Mouse (Mus musculus) stomach, postnatal 0 days (tissue): ENCODE measurements around the gene Tyw5. TPM values are rescaled to one million over a fixed set of nuclear protein-coding genes. Genes with fewer than 3 reads are reported as not detected.
A peak's percentile ranks its signal among the peaks of the same experiment; 100 is the strongest.

ENCODE experiments used
- ATAC-seq: fragments of 200-750 bp; cut with Nextera tagmentation; 2 replicates; pipeline ENCODE4 v1.8.0; 2017; ENCODE audit not compliant: low FRiP score, low TSS enrichment
- DNase-seq: peaks from one replicate; pipeline ENCODE4 v3.0.0-alpha.2; 2016; ENCODE audit warnings: low spot score
- H3K27ac ChIP-seq: fragments of 300-500 bp; sonication (generic); replicated peaks from 2 replicates; pipeline ENCODE4 v1.5.1; 2014; ENCODE audit warnings: mild to moderate bottlenecking, control low read depth
- H3K27me3 ChIP-seq: fragments of 300-500 bp; sonication (generic); 2 replicates; pipeline ENCODE4 v1.6.1; 2014; ENCODE audit warnings: low read length; ENCODE audit not compliant: control insufficient read depth, insufficient read depth
- H3K36me3 ChIP-seq: fragments of 300-500 bp; sonication (generic); 2 replicates; pipeline ENCODE4 v1.6.1; 2014; ENCODE audit warnings: low read length, mixed read lengths; ENCODE audit not compliant: control insufficient read depth, insufficient read depth
- H3K4me1 ChIP-seq: fragments of 300-500 bp; sonication (generic); replicated peaks from 2 replicates; pipeline ENCODE4 v1.6.1; 2014; ENCODE audit warnings: antibody characterized with exemption; ENCODE audit not compliant: control insufficient read depth, insufficient read depth
- H3K4me2 ChIP-seq: fragments of 300-500 bp; sonication (generic); replicated peaks from 2 replicates; pipeline ENCODE4 v1.6.1; 2014; ENCODE audit warnings: low read depth, mild to moderate bottlenecking, control low read depth, moderate library complexity
- H3K4me3 ChIP-seq: fragments of 300-500 bp; sonication (generic); 2 replicates; pipeline ENCODE4 v1.5.1; 2014; ENCODE audit warnings: low read depth, low read length, control low read depth
- H3K9ac ChIP-seq: fragments of 300-500 bp; sonication (generic); 2 replicates; pipeline ENCODE4 v1.6.1; 2014; ENCODE audit warnings: mild to moderate bottlenecking, low read length, control low read depth, mixed read lengths
- H3K9me3 ChIP-seq: fragments of 300-500 bp; sonication (generic); 2 replicates; pipeline ENCODE4 v1.6.1; 2016; ENCODE audit warnings: low read length; ENCODE audit not compliant: control insufficient read depth
- CTCF ChIP-seq: IDR thresholded peaks from 2 replicates; pipeline ENCODE4 v1.5.1; 2016; ENCODE audit warnings: antibody characterized with exemption, low read depth, mild to moderate bottlenecking, moderate library complexity
- EP300 ChIP-seq: optimal IDR thresholded peaks from 2 replicates; pipeline ENCODE3; 2016; ENCODE audit warnings: antibody characterized with exemption
- WGBS: fragments of 180-500 bp; shearing (Covaris S2); extraction: QIAGEN DNeasy Blood & Tissue Kit; methylation state at CpG from one replicate; pipeline ENCODE4 v1.1.7; 2014; 5-methylcytosine and 5-hydroxymethylcytosine counted together
- polyA plus RNA-seq: library from polyadenylated mRNA; unstranded; fragments of >200 nt; fragmentation: Nextera tagmentation; extraction: Ambion mirVana; gene quantifications from 2 replicates; pipeline ENCODE4 v1.2.1, GENCODE M21; 2015

The Tyw5 gene
- polyA plus RNA-seq, 1 experiment from 2014 or later = 17.3 TPM

DNA sequence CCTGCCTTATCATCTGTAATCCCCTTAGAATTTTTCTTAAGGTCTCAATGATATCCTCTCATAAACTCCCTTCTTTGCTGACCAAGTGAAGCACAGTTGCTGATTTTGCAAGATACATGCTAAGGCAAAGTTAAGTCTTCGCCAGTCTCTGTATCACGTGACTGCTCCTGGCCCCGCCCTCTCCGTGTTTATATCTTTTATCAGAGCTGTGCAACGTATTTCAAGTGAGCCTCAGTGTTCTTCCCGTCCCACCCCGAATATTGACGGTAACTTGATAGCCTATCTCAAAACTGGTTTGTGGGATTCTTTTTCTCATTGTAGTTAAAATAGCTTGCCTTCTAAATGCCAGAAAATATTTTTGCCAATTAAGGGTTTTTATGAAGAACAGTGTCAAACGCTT lies 29.5 kb upstream of the Tyw5 start:
- Histone ChIP-seq H3K4me2 (peak overlapping the region; percentile 42), H3K9ac (peak overlapping the region; percentile 4; the same call in 1 of the 2 replicates), H3K4me3 (peak overlapping the region; percentile 13), H3K27me3 (no peaks in the 10 kb centered on the region), H3K36me3 (no peaks in the 10 kb centered on the region), H3K27ac (peak overlapping the region; percentile 53; the same call in 1 of the 2 replicates), H3K9me3 (no peaks in the 10 kb centered on the region), H3K4me1 (no peaks in the 10 kb centered on the region)
- WGBS = 16% methylated on average over 9 of the region's 9 CpGs
- peak; percentile 63 for DNase-seq
- peak; percentile 69; the same call in 1 of the 2 replicates for ATAC-seq
- no peak for TF ChIP-seq CTCF
- TF ChIP-seq EP300 = no peak

DNA sequence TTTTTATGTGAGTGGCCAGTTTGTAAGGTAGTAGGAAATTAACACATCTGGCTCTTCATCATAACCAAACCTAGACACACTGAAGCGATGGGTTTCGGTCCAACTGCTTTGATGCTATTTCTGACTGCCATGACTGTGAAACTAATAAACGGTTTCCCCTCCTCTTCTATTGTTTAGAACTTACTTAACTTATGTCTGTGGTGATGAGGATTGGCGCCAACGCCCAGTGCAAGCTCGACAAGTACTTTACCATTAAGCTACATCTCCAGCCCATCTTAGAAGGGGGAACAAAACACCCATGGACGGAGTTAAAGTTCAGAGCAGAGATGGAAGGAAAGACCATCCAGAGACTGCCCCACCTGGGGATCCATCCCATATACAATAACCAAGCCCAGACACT lies 26.2 kb upstream of the Tyw5 start:
- ATAC-seq (no peak), DNase-seq (no peak)
- Histone ChIP-seq H3K9ac (no peak overlapping the region), H3K27me3 (no peaks in the 10 kb centered on the region), H3K36me3 (no peaks in the 10 kb centered on the region), H3K4me2 (no peak overlapping the region), H3K9me3 (no peaks in the 10 kb centered on the region), H3K4me3 (no peak overlapping the region), H3K4me1 (no peaks in the 10 kb centered on the region), H3K27ac (no peak overlapping the region)
- WGBS = 89% methylated on average over 7 of the region's 7 CpGs
- no peak for TF ChIP-seq CTCF
- no peak for TF ChIP-seq EP300

DNA sequence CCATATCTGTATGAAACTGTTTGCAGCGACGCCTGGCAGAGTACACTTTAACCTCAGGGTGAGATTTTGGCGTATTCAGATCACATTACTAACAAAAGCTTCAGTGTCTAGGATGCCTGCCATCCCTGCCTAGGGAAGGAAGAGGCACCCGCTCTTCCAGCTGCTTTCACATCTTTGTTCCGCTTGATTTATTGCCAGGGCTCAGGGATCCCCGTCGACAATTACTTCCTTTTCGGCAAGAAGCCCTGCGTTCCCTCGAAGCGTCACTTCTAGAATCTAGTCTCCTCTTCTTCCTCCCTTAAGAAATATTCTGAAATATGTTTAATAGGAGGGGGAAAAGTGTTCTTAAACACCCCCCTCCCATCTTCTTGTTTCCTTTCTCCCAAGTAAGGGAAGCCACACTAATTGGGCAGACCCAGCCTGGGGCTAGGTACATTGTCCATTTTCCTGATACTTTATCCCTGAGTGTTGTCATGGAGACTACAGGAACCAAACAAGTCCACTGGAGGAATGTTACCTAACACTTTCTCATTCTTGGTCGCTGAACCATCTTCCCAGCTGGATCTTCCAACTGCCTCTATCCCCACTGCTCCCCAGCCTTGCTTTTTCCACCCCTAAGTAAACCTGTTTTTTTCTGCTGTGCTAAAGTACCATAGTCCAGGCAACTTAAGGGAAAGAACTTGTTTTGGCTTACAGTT lies 23.0 kb upstream of the Tyw5 start:
- Histone ChIP-seq H3K4me3 (no peak overlapping the region), H3K4me1 (no peaks in the 10 kb centered on the region), H3K9me3 (no peaks in the 10 kb centered on the region), H3K4me2 (peak overlapping the region; percentile 39), H3K36me3 (no peaks in the 10 kb centered on the region), H3K27me3 (no peaks in the 10 kb centered on the region), H3K9ac (no peak overlapping the region), H3K27ac (no peak overlapping the region)
- ATAC-seq (no peak), DNase-seq (no peak)
- TF ChIP-seq EP300 = no peak
- TF ChIP-seq CTCF = 0 out of 2 replicates have a peak, but pooled peaks have one; percentile 15
- WGBS = 18% methylated on average over 12 of the region's 12 CpGs

DNA sequence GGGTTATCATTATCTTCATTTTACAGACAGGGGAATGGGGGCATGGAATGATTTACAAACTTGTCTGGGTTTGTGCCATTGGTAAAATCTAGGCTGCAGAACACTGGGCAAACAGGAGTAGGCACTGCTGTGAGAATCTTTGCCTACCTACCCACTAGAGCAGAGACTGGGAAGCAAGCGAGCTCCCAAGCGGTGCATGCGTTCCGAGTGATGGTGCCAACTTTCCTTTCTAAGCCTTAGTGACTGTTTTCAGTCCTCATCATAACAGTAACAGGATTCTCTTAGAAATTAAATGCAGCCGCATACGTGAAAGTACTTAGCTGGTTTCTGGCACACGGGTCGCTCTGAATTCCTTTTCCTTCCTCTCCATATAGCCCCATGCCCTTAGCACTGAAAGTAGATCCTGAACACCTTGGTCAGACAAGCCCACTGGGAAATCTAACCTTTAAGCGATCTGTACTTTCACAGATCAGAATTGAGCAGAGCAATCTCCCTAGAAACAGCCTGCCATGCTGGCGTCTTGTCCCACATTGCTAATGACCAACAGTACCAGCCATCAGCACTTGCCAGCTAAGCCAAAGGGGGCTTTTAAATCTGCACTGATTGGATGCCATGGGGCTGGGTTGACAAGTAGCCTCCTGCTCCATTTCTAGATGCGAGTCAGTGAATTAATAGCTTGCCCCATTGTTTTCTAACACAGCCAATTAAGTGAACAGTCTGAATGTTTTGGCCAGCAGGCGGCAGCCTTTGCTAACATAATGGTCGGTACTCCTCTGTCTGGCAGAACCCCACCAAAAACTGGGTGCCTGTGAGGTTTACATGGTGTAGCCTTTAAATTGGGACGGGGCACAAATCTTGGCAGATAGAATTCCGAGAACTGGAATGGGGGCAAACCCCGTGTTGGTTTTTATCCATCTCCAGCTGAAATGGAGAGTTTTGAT lies 21.7 kb upstream of the Tyw5 start:
- H3K4me2 ChIP-seq = peak overlapping the region; percentile 42
- H3K4me3 ChIP-seq = no peak overlapping the region
- 52% methylated on average over 16 of the region's 16 CpGs for WGBS
- TF ChIP-seq CTCF = peak; percentile 93
- TF ChIP-seq EP300 = no peak
- no peak overlapping the region for H3K9ac ChIP-seq
- peak; percentile 85 for DNase-seq
- no peaks in the 10 kb centered on the region for H3K4me1 ChIP-seq
- no peaks in the 10 kb centered on the region for H3K36me3 ChIP-seq
- H3K27ac ChIP-seq = no peak overlapping the region
- no peaks in the 10 kb centered on the region for H3K9me3 ChIP-seq
- ATAC-seq = peak; percentile 75
- H3K27me3 ChIP-seq = no peaks in the 10 kb centered on the region

DNA sequence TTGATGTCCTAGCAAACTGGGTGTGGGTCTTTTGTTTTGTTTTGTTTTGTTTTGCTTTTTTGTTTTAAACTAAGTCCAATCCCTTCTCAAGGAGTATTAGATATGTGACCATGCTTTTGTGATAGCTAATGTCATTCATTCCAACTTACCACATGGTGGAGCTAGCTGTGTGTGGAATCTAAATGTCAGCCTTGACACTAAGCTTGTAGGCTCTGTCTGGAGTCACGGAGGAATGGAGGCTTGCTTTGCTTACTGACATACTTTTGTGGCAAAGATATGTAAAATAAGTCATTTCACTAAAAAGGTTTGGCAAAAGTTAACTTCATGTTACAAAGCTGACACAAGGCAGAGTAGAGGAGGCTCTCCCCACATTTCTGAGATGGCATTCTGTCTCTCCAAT lies 16.8 kb upstream of the Tyw5 start:
- TF ChIP-seq EP300 (no peak), CTCF (peak; percentile 88)
- Histone ChIP-seq H3K27me3 (no peaks in the 10 kb centered on the region), H3K4me3 (no peak overlapping the region), H3K36me3 (no peaks in the 10 kb centered on the region), H3K4me2 (no peak overlapping the region), H3K9me3 (no peaks in the 10 kb centered on the region), H3K27ac (no peak overlapping the region), H3K4me1 (no peaks in the 10 kb centered on the region), H3K9ac (no peak overlapping the region)
- DNase-seq (no peak), ATAC-seq (no peak)
- WGBS = 0% methylated on average over 1 of the region's 1 CpGs
